Mouse (Mus musculus) adrenal gland, adult 2 months (tissue): ENCODE data around the gene Pon1. TPM values are rescaled to one million over a fixed set of nuclear protein-coding genes. Genes with fewer than 3 reads are reported as not detected.
"Not testable (repeated sequence)": the region's sequence is repeated elsewhere in the genome, so short reads cannot be mapped to it uniquely, and the experiment has no call there.

Experiments used
- DNase-seq: peaks from one replicate; pipeline ENCODE4 v3.0.0; 2021
- long read RNA-seq: library from polyadenylated mRNA; stranded (forward); transcript quantifications from one replicate; pipeline ENCODE4 v2.0.0, GENCODE M21; 2021
- polyA plus RNA-seq: library from polyadenylated mRNA; depleted of rRNA; stranded (reverse); fragments of >200 nt; gene quantifications from 2 replicates; pipeline ENCODE4 v1.2.3, GENCODE M21; 2012; rRNA removed
- total RNA-seq, 2 experiments: library from RNA; stranded (reverse); gene quantifications; 2 replicates each; pipeline ENCODE4 v1.2.3; 2021

Pon1 gene
- 10 to 100 TPM; 12.6 to 19.6 TPM for total RNA-seq
- 0.35 and 1.6 TPM in 2 replicates for polyA plus RNA-seq
- long read RNA-seq, transcript Pon1-201 (9 exons, 1,513 nt) = major isoform, 9 of 9 reads
- long read RNA-seq, partial matches to known transcripts = 0 of 9 reads
- long read RNA-seq, other reads (novel, unspliced or antisense) = 0 of 9 reads

- peak; percentile 37 for DNase-seq
These were observed at the start of gene Pon1 for GRCm38 (mm10) chr6:5193693-5194092. Gene Pon1, minus strand, starts transcription at chr6:5193946.

GRCm38 (mm10) chr6:5238799-5239198, 45.1 kb upstream of the Pon1 start:
- DNase-seq = no peak

GRCm38 (mm10) chr6:5237510-5237909, 43.8 kb upstream of the Pon1 start:
- no peak for DNase-seq

- no peak for DNase-seq
These were observed 43.2 kb upstream of the Pon1 start for GRCm38 (mm10) chr6:5236843-5237371.

GRCm38 (mm10) chr6:5234563-5234962, 40.8 kb upstream of the Pon1 start:
- no peak for DNase-seq

- DNase-seq = peak; percentile 78
These were observed 40.1 kb upstream of the Pon1 start for GRCm38 (mm10) chr6:5233812-5234211.

- no peak for DNase-seq
These were observed 38.3 kb upstream of the Pon1 start for GRCm38 (mm10) chr6:5232022-5232421.

- DNase-seq = peak; percentile 27
These were observed 36.5 kb upstream of the Pon1 start for GRCm38 (mm10) chr6:5230261-5230660.

GRCm38 (mm10) chr6:5223551-5223950, 29.8 kb upstream of the Pon1 start:
- not testable (repeated sequence) for DNase-seq

- DNase-seq = no peak
These were observed 28.3 kb upstream of the Pon1 start for GRCm38 (mm10) chr6:5222080-5222479.

- DNase-seq = no peak
These were observed 24.4 kb upstream of the Pon1 start for GRCm38 (mm10) chr6:5218190-5218589.

- DNase-seq = no peak
These were observed 14.1 kb upstream of the Pon1 start for GRCm38 (mm10) chr6:5207817-5208216.

GRCm38 (mm10) chr6:5199916-5200315, 6.2 kb upstream of the Pon1 start:
- DNase-seq = peak; percentile 35

GRCm38 (mm10) chr6:5199376-5199905, 5.7 kb upstream of the Pon1 start:
- no peak for DNase-seq

- DNase-seq = no peak
These were observed 4.8 kb upstream of the Pon1 start for GRCm38 (mm10) chr6:5198590-5198989.

GRCm38 (mm10) chr6:5190761-5191160, 3.0 kb downstream of the Pon1 start:
- DNase-seq = no peak

- peak; percentile 83 for DNase-seq
These were observed 4.2 kb downstream of the Pon1 start for GRCm38 (mm10) chr6:5189507-5189906.

- no peak for DNase-seq
These were observed 4.8 kb downstream of the Pon1 start for GRCm38 (mm10) chr6:5188938-5189337.

- no peak for DNase-seq
These were observed 5.7 kb downstream of the Pon1 start for GRCm38 (mm10) chr6:5188036-5188435.

GRCm38 (mm10) chr6:5187586-5187985, 6.2 kb downstream of the Pon1 start:
- no peak for DNase-seq

GRCm38 (mm10) chr6:5186229-5186950, 7.4 kb downstream of the Pon1 start:
- no peak for DNase-seq

GRCm38 (mm10) chr6:5180645-5181044, 13.1 kb downstream of the Pon1 start:
- DNase-seq = no peak

- no peak for DNase-seq
These were observed 14.6 kb downstream of the Pon1 start for GRCm38 (mm10) chr6:5179189-5179588.
